Mouse (Mus musculus) forebrain, embryonic 12.5 days (tissue): ENCODE measurements around the gene Tmem87b. TPM values are rescaled to one million over a fixed set of nuclear protein-coding genes. Genes with fewer than 3 reads are reported as not detected.

ENCODE experiments used
- ATAC-seq: fragments of 200-750 bp; cut with Nextera tagmentation; 2 replicates; pipeline ENCODE4 v1.8.0; 2017; ENCODE audit warnings: moderate TSS enrichment; ENCODE audit not compliant: low FRiP score
- H3K27ac ChIP-seq: fragments of 300-500 bp; sonication (generic); 2 replicates; pipeline ENCODE4 v1.5.1; 2016; ENCODE audit warnings: mild to moderate bottlenecking
- H3K27me3 ChIP-seq: fragments of 300-500 bp; sonication (generic); 2 replicates; pipeline ENCODE4 v1.6.1; 2016; ENCODE audit warnings: mild to moderate bottlenecking
- H3K36me3 ChIP-seq: fragments of 300-500 bp; sonication (generic); replicated peaks from 2 replicates; pipeline ENCODE4 v1.6.1; 2016; ENCODE audit warnings: mild to moderate bottlenecking
- H3K4me1 ChIP-seq: fragments of 300-500 bp; sonication (generic); 2 replicates; pipeline ENCODE4 v1.6.1; 2016
- H3K4me2 ChIP-seq: fragments of 300-500 bp; sonication (generic); 2 replicates; pipeline ENCODE4 v1.6.1; 2016; ENCODE audit warnings: mild to moderate bottlenecking, moderate library complexity
- H3K4me3 ChIP-seq: fragments of 300-500 bp; sonication (generic); replicated peaks from 2 replicates; pipeline ENCODE4 v1.5.1; 2016; ENCODE audit warnings: mild to moderate bottlenecking
- H3K9ac ChIP-seq: fragments of 300-500 bp; sonication (generic); 2 replicates; pipeline ENCODE4 v1.6.1; 2016; ENCODE audit warnings: mild to moderate bottlenecking
- H3K9me3 ChIP-seq: fragments of 300-500 bp; sonication (generic); 2 replicates; pipeline ENCODE4 v1.6.1; 2016
- WGBS: fragments of 180-500 bp; shearing (Covaris S2); methylation state at CpG from one replicate; pipeline ENCODE4 v1.1.7; 2016; 5-methylcytosine and 5-hydroxymethylcytosine counted together
- polyA plus RNA-seq: library from polyadenylated mRNA; unstranded; fragments of >200 nt; fragmentation: Nextera tagmentation; extraction: Ambion mirVana; gene quantifications from 2 replicates; pipeline ENCODE4 v1.2.1, GENCODE M21; 2016

Tmem87b gene
- polyA plus RNA-seq, 1 experiment from 2014 or later: 29.3 TPM

DNA sequence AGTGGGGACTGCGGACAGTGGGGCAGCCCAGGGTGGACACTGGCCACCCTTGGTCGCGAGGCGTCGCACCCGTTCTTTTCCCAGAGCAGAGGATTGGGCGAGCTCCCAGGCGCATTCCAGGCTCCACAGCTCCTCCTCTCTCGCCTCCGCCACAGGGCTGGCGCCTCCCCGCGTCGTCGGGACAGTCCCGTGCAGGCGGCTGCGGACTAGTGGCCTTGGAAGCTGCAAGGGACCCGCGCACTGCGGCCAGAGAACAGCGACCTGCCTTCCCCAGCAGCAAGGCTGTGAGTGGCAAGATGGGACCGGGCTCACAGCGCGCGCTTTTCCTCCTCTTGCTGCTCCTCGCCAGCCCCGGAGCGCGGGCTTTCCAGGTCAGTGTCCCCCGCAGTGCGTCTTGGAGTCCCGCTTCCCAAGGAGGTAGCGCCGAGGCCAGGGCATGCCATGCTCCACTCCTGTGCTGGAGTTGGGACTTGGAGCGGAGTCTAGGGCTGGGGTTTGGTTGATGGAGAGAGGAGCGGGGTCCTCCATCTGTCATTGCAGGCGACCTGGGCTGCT lies 45.9 kb downstream of the Tmem87b start:
- Histone ChIP-seq H3K9me3 (no peaks in the 10 kb centered on the region), H3K4me3 (peak overlapping the region; percentile 51), H3K9ac (peak overlapping the region; percentile 65), H3K27me3 (peaks cover 29% of the 10 kb centered on the region; the same call in 1 of the 2 replicates), H3K4me2 (peak overlapping the region; percentile 95), H3K4me1 (peaks cover 10% of the 10 kb centered on the region), H3K27ac (no peak overlapping the region), H3K36me3 (no peaks in the 10 kb centered on the region)
- under 1% methylated on average over 38 of the region's 38 CpGs for WGBS
- peak; percentile 78 for ATAC-seq

DNA sequence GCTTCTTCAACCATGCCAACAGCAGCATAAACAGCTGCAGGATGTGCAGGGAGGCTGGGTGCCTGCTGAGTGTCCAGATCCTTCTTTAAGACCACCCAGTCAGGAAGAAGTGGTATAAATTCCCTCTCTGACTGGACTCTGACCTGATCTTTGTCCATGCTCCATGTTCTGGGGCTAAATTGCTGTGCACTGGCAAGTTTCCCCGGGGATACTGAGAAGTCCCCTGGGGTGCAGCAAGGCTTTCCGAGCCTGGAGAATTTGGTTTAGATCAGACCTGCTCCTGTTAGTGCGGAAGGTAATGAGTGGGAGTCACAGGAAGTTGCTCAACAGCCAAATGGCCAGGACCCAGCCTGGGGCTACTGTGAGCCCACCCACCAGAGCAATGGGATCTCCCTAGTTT lies 47.1 kb downstream of the Tmem87b start:
- Histone ChIP-seq H3K4me1 (peaks cover 10% of the 10 kb centered on the region), H3K27ac (no peak overlapping the region), H3K4me3 (no peak overlapping the region), H3K4me2 (no peak overlapping the region), H3K9me3 (no peaks in the 10 kb centered on the region), H3K9ac (no peak overlapping the region), H3K27me3 (peaks cover 29% of the 10 kb centered on the region; the same call in 1 of the 2 replicates), H3K36me3 (no peaks in the 10 kb centered on the region)
- no peak for ATAC-seq
- 69% methylated on average over 3 of the region's 3 CpGs for WGBS

DNA sequence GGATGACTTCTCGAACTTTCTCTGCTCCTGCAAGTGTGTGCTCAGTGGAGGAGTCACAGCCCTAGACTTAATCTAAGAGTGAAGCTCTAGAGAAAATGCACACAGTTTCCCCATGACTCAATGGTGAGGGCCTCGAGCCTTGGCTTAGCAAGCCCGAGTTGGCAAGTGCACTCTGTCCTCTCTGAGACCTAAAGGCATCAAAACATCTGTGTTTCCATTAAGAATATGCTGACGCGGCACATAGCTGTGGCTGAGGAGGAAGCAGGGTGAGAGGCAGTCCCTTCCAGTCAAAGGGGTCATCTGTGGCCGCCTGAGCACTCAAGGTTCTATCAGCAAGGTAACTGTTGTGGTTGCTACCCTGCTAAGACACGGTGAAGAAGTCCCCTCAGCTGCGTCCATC lies 53.7 kb downstream of the Tmem87b start:
- Histone ChIP-seq H3K4me1 (no peaks in the 10 kb centered on the region; the same call in 1 of the 2 replicates), H3K9ac (no peak overlapping the region), H3K9me3 (no peaks in the 10 kb centered on the region), H3K27me3 (no peaks in the 10 kb centered on the region), H3K36me3 (no peaks in the 10 kb centered on the region), H3K4me3 (no peak overlapping the region), H3K4me2 (no peak overlapping the region), H3K27ac (no peak overlapping the region)
- no peak for ATAC-seq
- WGBS: 84% methylated on average over 8 of the region's 8 CpGs

DNA sequence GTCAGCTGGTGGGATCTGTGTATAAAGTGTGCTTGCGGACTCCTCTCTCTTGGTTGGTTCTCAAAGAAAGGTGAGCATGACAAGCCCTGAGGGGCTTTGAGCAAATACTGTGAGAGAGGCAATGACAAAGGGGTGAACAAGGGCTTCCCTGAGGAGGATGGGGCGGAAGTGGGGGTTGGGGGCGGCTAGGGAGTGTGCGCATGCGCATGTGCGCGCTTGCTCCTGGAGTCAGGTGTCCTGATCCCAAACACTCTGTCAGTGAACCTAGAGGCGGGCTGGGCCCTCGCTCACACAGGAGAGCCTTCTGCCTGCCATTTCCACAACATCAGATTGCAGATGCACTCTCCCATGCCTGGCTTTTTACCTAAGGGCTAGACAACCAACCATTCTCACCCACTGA lies 54.3 kb downstream of the Tmem87b start:
- WGBS: 91% methylated on average over 9 of the region's 9 CpGs
- no peaks in the 10 kb centered on the region for H3K9me3 ChIP-seq
- H3K4me3 ChIP-seq: no peak overlapping the region
- H3K36me3 ChIP-seq: no peaks in the 10 kb centered on the region
- H3K4me1 ChIP-seq: no peaks in the 10 kb centered on the region; the same call in 1 of the 2 replicates
- no peak for ATAC-seq
- no peaks in the 10 kb centered on the region for H3K27me3 ChIP-seq
- H3K4me2 ChIP-seq: no peak overlapping the region
- H3K9ac ChIP-seq: no peak overlapping the region
- no peak overlapping the region for H3K27ac ChIP-seq

- no peak overlapping the region for H3K4me3 ChIP-seq
- no peak overlapping the region for H3K27ac ChIP-seq
- H3K4me1 ChIP-seq: no peaks in the 10 kb centered on the region
- no peak overlapping the region for H3K9ac ChIP-seq
- no peak overlapping the region for H3K4me2 ChIP-seq
- no peaks in the 10 kb centered on the region for H3K36me3 ChIP-seq
- no peaks in the 10 kb centered on the region for H3K27me3 ChIP-seq
- 88% methylated on average over 8 of the region's 8 CpGs for WGBS
- no peak for ATAC-seq
- no peaks in the 10 kb centered on the region for H3K9me3 ChIP-seq
Observed at GRCm38 (mm10) chr2:128875526-128875925, 57.6 kb downstream of the Tmem87b start.

DNA sequence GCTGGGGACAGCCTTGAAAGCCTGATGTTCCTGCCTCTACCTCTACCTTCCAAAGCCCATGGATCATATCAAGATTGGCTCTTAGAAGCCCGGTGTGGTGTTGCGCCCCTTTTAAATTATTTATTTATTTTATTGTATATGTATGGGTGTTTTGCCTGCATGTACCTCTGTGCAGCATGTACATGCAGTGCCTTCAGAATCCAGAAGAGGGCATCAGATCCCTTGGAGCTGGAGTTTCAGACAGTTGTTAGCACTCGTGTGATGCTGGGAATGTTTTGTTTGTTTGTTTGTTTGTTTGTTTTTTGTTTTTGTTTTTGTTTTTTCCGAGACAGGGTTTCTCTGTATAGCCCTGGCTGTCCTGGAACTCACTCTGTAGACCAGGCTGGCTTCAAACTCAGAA lies 63.3 kb downstream of the Tmem87b start:
- H3K36me3 ChIP-seq: no peaks in the 10 kb centered on the region
- no peaks in the 10 kb centered on the region for H3K9me3 ChIP-seq
- no peaks in the 10 kb centered on the region for H3K4me1 ChIP-seq
- 66% methylated on average over 4 of the region's 4 CpGs for whole genome bisulfite sequencing
- no peak overlapping the region for H3K4me2 ChIP-seq
- no peaks in the 10 kb centered on the region for H3K27me3 ChIP-seq
- no peak overlapping the region for H3K4me3 ChIP-seq
- H3K27ac ChIP-seq: no peak overlapping the region
- H3K9ac ChIP-seq: no peak overlapping the region
- no peak for ATAC-seq

DNA sequence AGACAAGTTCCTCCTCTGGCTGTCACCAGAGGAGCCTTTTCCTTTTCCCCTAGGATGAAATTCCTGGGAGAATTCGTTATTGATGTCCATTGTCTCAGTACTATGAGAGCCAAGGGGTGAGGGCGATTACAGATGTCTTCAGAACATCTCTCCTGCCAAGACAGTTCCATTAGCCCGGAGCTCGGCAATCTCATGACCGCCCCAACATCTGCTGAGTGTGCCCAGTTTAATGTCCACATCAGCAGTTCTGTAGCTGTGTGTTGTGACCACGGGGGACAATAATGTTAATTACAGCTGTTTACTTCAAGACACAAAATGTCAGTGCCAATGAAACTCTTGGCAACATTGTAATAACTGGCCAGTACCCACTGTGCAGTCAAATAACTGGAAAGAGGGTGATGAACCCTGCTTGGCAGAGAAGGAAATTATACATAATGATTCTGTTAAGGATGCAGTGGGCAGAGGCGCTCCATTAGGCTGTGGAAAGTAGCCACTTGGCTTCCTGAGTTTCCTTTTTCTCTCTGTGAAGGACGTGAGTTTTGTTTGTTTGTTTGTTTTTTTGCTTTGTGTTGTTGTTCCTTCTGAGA lies 67.4 kb downstream of the Tmem87b start:
- Histone ChIP-seq H3K4me2 (no peak overlapping the region), H3K4me1 (no peaks in the 10 kb centered on the region), H3K27me3 (no peaks in the 10 kb centered on the region), H3K27ac (no peak overlapping the region), H3K4me3 (no peak overlapping the region), H3K9ac (no peak overlapping the region), H3K9me3 (no peaks in the 10 kb centered on the region), H3K36me3 (no peaks in the 10 kb centered on the region)
- 86% methylated on average over 8 of the region's 8 CpGs for WGBS
- no peak for ATAC-seq

GRCm38 (mm10) chr2:128887866-128888550 lies 70.1 kb downstream of the Tmem87b start:
- ATAC-seq: no peak
- H3K9me3 ChIP-seq: no peaks in the 10 kb centered on the region
- no peaks in the 10 kb centered on the region for H3K27me3 ChIP-seq
- no peak overlapping the region for H3K27ac ChIP-seq
- H3K36me3 ChIP-seq: no peaks in the 10 kb centered on the region
- WGBS: 61% methylated on average over 6 of the region's 6 CpGs
- no peak overlapping the region for H3K9ac ChIP-seq
- peaks cover 6% of the 10 kb centered on the region for H3K4me1 ChIP-seq
- no peak overlapping the region for H3K4me3 ChIP-seq
- H3K4me2 ChIP-seq: no peak overlapping the region

DNA sequence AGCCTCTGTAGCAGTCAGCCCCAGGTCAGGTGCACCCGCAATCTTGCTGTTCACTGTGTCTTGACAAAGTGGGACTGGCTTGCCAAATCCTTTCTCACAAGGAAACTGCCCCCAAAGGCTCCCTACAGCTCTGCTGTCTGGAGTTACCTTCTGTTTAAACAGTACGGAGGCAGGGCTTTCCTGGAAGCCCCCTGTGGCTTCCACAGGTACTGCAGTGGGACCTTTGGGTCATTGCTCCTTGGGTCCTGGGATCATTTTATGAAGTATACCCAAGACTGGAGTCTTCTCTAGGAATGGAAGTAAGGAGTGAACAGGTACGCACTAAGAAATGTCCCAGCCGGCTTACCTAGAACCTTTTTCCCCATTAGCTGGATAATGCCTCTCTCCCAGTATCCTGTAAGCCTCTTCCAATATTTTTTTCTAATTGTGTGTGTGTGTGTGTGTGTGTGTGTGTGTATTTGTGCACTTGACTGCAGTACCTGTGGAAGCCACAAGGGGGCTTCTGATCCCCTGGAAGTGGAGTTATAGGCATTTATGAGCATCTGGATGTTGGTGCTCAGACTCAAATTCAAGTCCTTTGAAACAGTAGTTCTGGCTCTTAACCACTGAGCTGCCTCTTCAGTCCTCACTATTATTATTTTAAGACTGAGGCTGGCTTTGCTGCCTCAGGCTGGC lies 72.9 kb downstream of the Tmem87b start:
- H3K27ac ChIP-seq: no peak overlapping the region
- H3K36me3 ChIP-seq: no peaks in the 10 kb centered on the region
- no peak overlapping the region for H3K9ac ChIP-seq
- no peak overlapping the region for H3K4me3 ChIP-seq
- peaks cover 6% of the 10 kb centered on the region for H3K4me1 ChIP-seq
- WGBS: 90% methylated on average over 4 of the region's 4 CpGs
- no peak for ATAC-seq
- H3K27me3 ChIP-seq: no peaks in the 10 kb centered on the region
- no peaks in the 10 kb centered on the region for H3K9me3 ChIP-seq
- H3K4me2 ChIP-seq: no peak overlapping the region

- Histone ChIP-seq H3K4me2 (peak overlapping the region; percentile 71), H3K4me1 (peaks cover 6% of the 10 kb centered on the region), H3K4me3 (peak overlapping the region; percentile 40), H3K27ac (no peak overlapping the region), H3K27me3 (no peaks in the 10 kb centered on the region), H3K36me3 (no peaks in the 10 kb centered on the region), H3K9me3 (no peaks in the 10 kb centered on the region), H3K9ac (peak overlapping the region; percentile 49; the same call in 1 of the 2 replicates)
- no peak for ATAC-seq
- WGBS: 2% methylated on average over 35 of the region's 37 CpGs
Observed at GRCm38 (mm10) chr2:128892180-128892721, 74.3 kb downstream of the Tmem87b start.

- no peak overlapping the region for H3K4me3 ChIP-seq
- H3K36me3 ChIP-seq: no peaks in the 10 kb centered on the region
- H3K9ac ChIP-seq: no peak overlapping the region
- WGBS: 90% methylated on average over 6 of the region's 6 CpGs
- H3K9me3 ChIP-seq: peaks cover 6% of the 10 kb centered on the region; the same call in 1 of the 2 replicates
- no peak overlapping the region for H3K27ac ChIP-seq
- no peak for ATAC-seq
- H3K4me1 ChIP-seq: no peaks in the 10 kb centered on the region
- no peaks in the 10 kb centered on the region for H3K27me3 ChIP-seq
- H3K4me2 ChIP-seq: no peak overlapping the region
Observed at GRCm38 (mm10) chr2:128902843-128903242, 84.9 kb downstream of the Tmem87b start.

GRCm38 (mm10) chr2:128903661-128904060 lies 85.7 kb downstream of the Tmem87b start:
- no peak overlapping the region for H3K4me2 ChIP-seq
- H3K27me3 ChIP-seq: no peaks in the 10 kb centered on the region
- WGBS: 95% methylated on average over 3 of the region's 3 CpGs
- no peak overlapping the region for H3K4me3 ChIP-seq
- no peak overlapping the region for H3K27ac ChIP-seq
- H3K4me1 ChIP-seq: no peaks in the 10 kb centered on the region
- H3K36me3 ChIP-seq: no peaks in the 10 kb centered on the region
- H3K9ac ChIP-seq: no peak overlapping the region
- no peak for ATAC-seq
- H3K9me3 ChIP-seq: peaks cover 6% of the 10 kb centered on the region; the same call in 1 of the 2 replicates
